13 mouse cellular contexts compared by ENCODE assay signal in the genomic region with DNA sequence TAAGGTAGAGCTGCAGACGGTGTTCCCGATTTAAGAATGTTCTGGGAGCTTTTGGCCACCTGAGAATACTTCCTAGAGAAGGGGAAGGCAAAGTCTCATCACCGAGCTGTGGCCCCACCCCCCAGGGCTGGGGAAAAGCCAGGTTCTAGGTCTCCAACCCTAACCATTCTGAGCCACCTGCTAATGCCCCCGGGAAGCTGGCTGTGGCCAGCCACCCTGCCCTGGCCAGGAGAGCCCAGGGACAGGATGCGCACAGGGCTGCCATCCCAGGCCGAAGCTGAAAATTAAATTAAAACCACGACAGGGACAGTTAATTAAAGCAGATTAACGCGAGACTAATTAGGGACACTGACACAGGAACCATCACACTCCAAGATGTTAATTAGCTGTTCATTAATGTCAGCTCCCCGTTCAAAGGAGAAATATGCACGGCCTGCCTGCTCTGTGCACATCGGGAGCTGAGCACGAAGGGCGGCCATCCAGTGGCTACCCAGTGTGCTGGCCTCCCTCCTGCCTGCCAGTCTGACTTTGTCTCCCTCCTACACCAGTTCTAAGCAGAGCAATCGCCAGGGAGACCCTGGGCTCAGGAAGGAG.
DNase-seq lines count a peak whose midpoint lies in the region; ATAC-seq and TF ChIP-seq lines count a peak whose summit lies in the region.
"Had no signal": no experiment of that assay in that cellular context is flagged by ENCODE, and none has a peak within 500 bp of the region (broad histone marks: within the 10 kb centered on the region; RNA-seq: fewer than 3 reads in every experiment).

No protein-coding gene starts in this region.

- H3K27ac ChIP-seq in intestine, embryonic 14.5 days (ENCODE audit: low read depth): peak overlapping the region; percentile 74; the same call in 1 of the 2 replicates
- H3K27ac ChIP-seq in intestine, postnatal 0 days (ENCODE audit: low read depth, low read length): no peak overlapping the region
- H3K27ac ChIP-seq in embryonic facial prominence, embryonic 14.5 days (replicated peaks; ENCODE audit: low read depth, low read length): 0 out of 2 replicates have a peak overlapping the region, but pooled peaks have one; percentile 2
- H3K27ac ChIP-seq in hindbrain, embryonic 16.5 days (ENCODE audit: low read depth, low read length): no peak overlapping the region; the same call in 1 of the 2 replicates
- H3K27ac ChIP-seq in neural tube, embryonic 13.5 days (replicated peaks): peak overlapping the region; percentile 46; the same call in 1 of the 2 replicates
- H3K27ac ChIP-seq: liver, embryonic 13.5 days had no signal

- no peaks in the 10 kb centered on the region for H3K9me3 ChIP-seq in intestine, embryonic 14.5 days (ENCODE audit: control insufficient read depth, low read length)
- no peaks in the 10 kb centered on the region for H3K9me3 ChIP-seq in intestine, postnatal 0 days (ENCODE audit: control insufficient read depth)
- no peaks in the 10 kb centered on the region for H3K9me3 ChIP-seq in embryonic facial prominence, embryonic 14.5 days (ENCODE audit: control insufficient read depth, low read length)
- H3K9me3 ChIP-seq in hindbrain, embryonic 16.5 days (ENCODE audit: control insufficient read depth, low read length): no peaks in the 10 kb centered on the region
- no peaks in the 10 kb centered on the region for H3K9me3 ChIP-seq in neural tube, embryonic 13.5 days
- H3K9me3 ChIP-seq: liver, embryonic 13.5 days had no signal

- H3K9ac ChIP-seq in intestine, embryonic 14.5 days (ENCODE audit: low read length): no peak overlapping the region
- H3K9ac ChIP-seq in intestine, postnatal 0 days (ENCODE audit: low read depth, low read length): no peak overlapping the region
- H3K9ac ChIP-seq in embryonic facial prominence, embryonic 14.5 days (ENCODE audit: low read depth, low read length): 0 out of 2 replicates have a peak overlapping the region, but pooled peaks have one; percentile 41
- H3K9ac ChIP-seq in hindbrain, embryonic 16.5 days (ENCODE audit: low read depth, low read length): peak overlapping the region; percentile 41; the same call in 1 of the 2 replicates
- peak overlapping the region; percentile 38 for H3K9ac ChIP-seq in neural tube, embryonic 13.5 days
- H3K9ac ChIP-seq: liver, embryonic 13.5 days had no signal

- no peak overlapping the region for H3K4me2 ChIP-seq in intestine, embryonic 14.5 days (ENCODE audit: low read length)
- H3K4me2 ChIP-seq in intestine, postnatal 0 days (replicated peaks; ENCODE audit: low read depth): no peak overlapping the region
- no peak overlapping the region for H3K4me2 ChIP-seq in embryonic facial prominence, embryonic 14.5 days (ENCODE audit: low read depth, low read length)
- no peak overlapping the region for H3K4me2 ChIP-seq in hindbrain, embryonic 16.5 days (ENCODE audit: low read length)
- no peak overlapping the region for H3K4me2 ChIP-seq in neural tube, embryonic 13.5 days
- H3K4me2 ChIP-seq: liver, embryonic 13.5 days had no signal

- WGBS in intestine, embryonic 14.5 days: 78% methylated on average over 15 of the region's 15 CpGs
- WGBS in intestine, postnatal 0 days: 75% methylated on average over 15 of the region's 15 CpGs
- WGBS in embryonic facial prominence, embryonic 14.5 days: 66% methylated on average over 15 of the region's 15 CpGs
- WGBS in hindbrain, embryonic 16.5 days: 24% methylated on average over 15 of the region's 15 CpGs
- 37% methylated on average over 15 of the region's 15 CpGs for whole genome bisulfite sequencing in neural tube, embryonic 13.5 days

- no peak for DNase-seq in intestine, embryonic 14.5 days (ENCODE audit: low spot score)
- no peak for DNase-seq in embryonic facial prominence, embryonic 14.5 days (ENCODE audit: low spot score)
- no peak for DNase-seq in heart, adult 9 months (ENCODE audit: low spot score in 2 of 2)
- no peak for DNase-seq in gastrocnemius, postnatal 25 days
- DNase-seq in layer of hippocampus, postnatal 14 days (ENCODE audit: low spot score in 2 of 2): no peak
- DNase-seq: cerebellum, adult 11 months; embryo, embryonic 11 days; kidney, postnatal 4 days; liver, embryonic 13.5 days; lung, postnatal 36 days had no signal

- no peak for ATAC-seq in intestine, embryonic 14.5 days (replicated peaks; ENCODE audit: low FRiP score, low TSS enrichment, low read depth)
- ATAC-seq in intestine, postnatal 0 days: no peak
- ATAC-seq in embryonic facial prominence, embryonic 14.5 days (ENCODE audit: low read depth): no peak
- peak; percentile 25 for ATAC-seq in hindbrain, embryonic 16.5 days
- ATAC-seq in neural tube, embryonic 13.5 days (ENCODE audit: low read depth): peak; percentile 46; the same call in 1 of the 2 replicates

- peaks cover 43% of the 10 kb centered on the region for H3K4me1 ChIP-seq in intestine, embryonic 14.5 days (replicated peaks; ENCODE audit: control insufficient read depth, insufficient read depth, low read length)
- H3K4me1 ChIP-seq in intestine, postnatal 0 days (replicated peaks; ENCODE audit: control insufficient read depth, insufficient read depth, low read length): peaks cover 4% of the 10 kb centered on the region
- H3K4me1 ChIP-seq in embryonic facial prominence, embryonic 14.5 days (ENCODE audit: control insufficient read depth, insufficient read depth, low read length): peaks cover 42% of the 10 kb centered on the region
- H3K4me1 ChIP-seq in hindbrain, embryonic 16.5 days (ENCODE audit: control insufficient read depth, insufficient read depth, low read depth, low read length): peaks cover 39% of the 10 kb centered on the region
- H3K4me1 ChIP-seq in neural tube, embryonic 13.5 days (replicated peaks): peaks cover 69% of the 10 kb centered on the region

- H3K27me3 ChIP-seq in intestine, embryonic 14.5 days (replicated peaks; ENCODE audit: control insufficient read depth, insufficient read depth, low read length): no peaks in the 10 kb centered on the region
- H3K27me3 ChIP-seq in intestine, postnatal 0 days (replicated peaks; ENCODE audit: control insufficient read depth, insufficient read depth, low read length): no peaks in the 10 kb centered on the region
- H3K27me3 ChIP-seq in embryonic facial prominence, embryonic 14.5 days (replicated peaks; ENCODE audit: control insufficient read depth, insufficient read depth, low read length): no peaks in the 10 kb centered on the region
- no peaks in the 10 kb centered on the region for H3K27me3 ChIP-seq in hindbrain, embryonic 16.5 days (replicated peaks; ENCODE audit: control insufficient read depth, insufficient read depth, low read length)
- no peaks in the 10 kb centered on the region for H3K27me3 ChIP-seq in neural tube, embryonic 13.5 days
- H3K27me3 ChIP-seq: liver, embryonic 13.5 days had no signal

- H3K4me3 ChIP-seq in intestine, embryonic 14.5 days (ENCODE audit: low read depth, low read length): no peak overlapping the region
- H3K4me3 ChIP-seq in intestine, postnatal 0 days (ENCODE audit: low read depth, low read length): no peak overlapping the region
- no peak overlapping the region for H3K4me3 ChIP-seq in embryonic facial prominence, embryonic 14.5 days (ENCODE audit: low read depth, low read length)
- no peak overlapping the region for H3K4me3 ChIP-seq in hindbrain, embryonic 16.5 days (ENCODE audit: low read length)
- no peak overlapping the region for H3K4me3 ChIP-seq in neural tube, embryonic 13.5 days
- H3K4me3 ChIP-seq: liver, embryonic 13.5 days had no signal

- TF ChIP-seq CTCF in intestine, postnatal 0 days (IDR thresholded peaks at IDR 0.05; ENCODE audit: low read depth): no peak

- no peaks in the 10 kb centered on the region for H3K36me3 ChIP-seq in intestine, embryonic 14.5 days (ENCODE audit: control insufficient read depth, insufficient read depth, low read length)
- no peaks in the 10 kb centered on the region for H3K36me3 ChIP-seq in intestine, postnatal 0 days (ENCODE audit: control insufficient read depth, insufficient read depth)
- no peaks in the 10 kb centered on the region for H3K36me3 ChIP-seq in embryonic facial prominence, embryonic 14.5 days (ENCODE audit: control insufficient read depth, insufficient read depth, low read length)
- no peaks in the 10 kb centered on the region for H3K36me3 ChIP-seq in hindbrain, embryonic 16.5 days (ENCODE audit: control insufficient read depth, insufficient read depth, low read length)
- no peaks in the 10 kb centered on the region; the same call in 1 of the 2 replicates for H3K36me3 ChIP-seq in neural tube, embryonic 13.5 days
- H3K36me3 ChIP-seq: liver, embryonic 13.5 days had no signal

Comparison
In these comparisons a context has a peak if more than half of its experiments do, and no peak if none do; other contexts are left out.
1. H3K27ac ChIP-seq: peak in intestine, embryonic 14.5 days (single experiment), embryonic facial prominence, embryonic 14.5 days (single experiment) and neural tube, embryonic 13.5 days (single experiment); none in intestine, postnatal 0 days (single experiment) and hindbrain, embryonic 16.5 days (single experiment).
2. ATAC-seq: peak in hindbrain, embryonic 16.5 days (single experiment) and neural tube, embryonic 13.5 days (single experiment); none in intestine, embryonic 14.5 days (single experiment), intestine, postnatal 0 days (single experiment) and embryonic facial prominence, embryonic 14.5 days (single experiment).
3. H3K9ac ChIP-seq: peak in embryonic facial prominence, embryonic 14.5 days (single experiment), hindbrain, embryonic 16.5 days (single experiment) and neural tube, embryonic 13.5 days (single experiment); none in intestine, embryonic 14.5 days (single experiment) and intestine, postnatal 0 days (single experiment).